Mouse (Mus musculus): ENCODE measurements at regions not wholly inside any gene's neighbourhood (a gene's known extent, or its start where the extent isn't known, plus 50 kb on each side); places are given as distances from the start of the nearest gene placed in this dataset.

GRCm38 (mm10) chr9:90683319-90683718 lies 412.7 kb upstream of the Tbc1d2b start:
- DNase-seq (ENCODE audit: low spot score in 2 of 2) = no peak

- DNase-seq (ENCODE audit: low spot score in 2 of 2) = no peak
Observed at GRCm38 (mm10) chr9:90690066-90690465, 419.5 kb upstream of the Tbc1d2b start.

- no peak for DNase-seq (ENCODE audit: low spot score in 2 of 2)
Observed at GRCm38 (mm10) chr9:90691137-90691536, 420.5 kb upstream of the Tbc1d2b start.

- DNase-seq (ENCODE audit: low spot score in 2 of 2) = no peak
Observed at GRCm38 (mm10) chr9:90691676-90692661, 421.4 kb upstream of the Tbc1d2b start.

- DNase-seq (ENCODE audit: low spot score in 2 of 2) = no peak
Observed at GRCm38 (mm10) chr9:90693031-90693671, 422.5 kb upstream of the Tbc1d2b start.

GRCm38 (mm10) chr9:90694051-90694645 lies 423.5 kb upstream of the Tbc1d2b start:
- no peak for DNase-seq (ENCODE audit: low spot score in 2 of 2)

GRCm38 (mm10) chr9:90695693-90696092 lies 425.1 kb upstream of the Tbc1d2b start:
- DNase-seq (ENCODE audit: low spot score in 2 of 2) = no peak

- no peak for DNase-seq (ENCODE audit: low spot score in 2 of 2)
Observed at GRCm38 (mm10) chr9:90697279-90698000, 426.8 kb upstream of the Tbc1d2b start.

GRCm38 (mm10) chr9:90698439-90698838 lies 427.8 kb upstream of the Tbc1d2b start:
- DNase-seq (ENCODE audit: low spot score in 2 of 2) = no peak

- DNase-seq (ENCODE audit: low spot score in 2 of 2) = peak in 1 of 2 experiments; percentile 44
Observed at GRCm38 (mm10) chr9:90699064-90699463, 428.5 kb upstream of the Tbc1d2b start.

GRCm38 (mm10) chr9:90700236-90701179 lies 429.9 kb upstream of the Tbc1d2b start:
- peak in 1 of 2 experiments; percentile 50 for DNase-seq (ENCODE audit: low spot score in 2 of 2)

- DNase-seq (ENCODE audit: low spot score in 2 of 2) = no peak
Observed at GRCm38 (mm10) chr9:90701180-90701765, 430.7 kb upstream of the Tbc1d2b start.

GRCm38 (mm10) chr9:90713685-90714084 lies 443.1 kb upstream of the Tbc1d2b start:
- no peak for DNase-seq (ENCODE audit: low spot score in 2 of 2)

GRCm38 (mm10) chr9:90731450-90731849 lies 460.8 kb upstream of the Tbc1d2b start:
- no peak for DNase-seq (ENCODE audit: low spot score in 2 of 2)

GRCm38 (mm10) chr9:90757175-90757574 lies 486.6 kb upstream of the Tbc1d2b start:
- DNase-seq (ENCODE audit: low spot score in 2 of 2) = no peak

- no peak for DNase-seq (ENCODE audit: low spot score in 2 of 2)
Observed at GRCm38 (mm10) chr9:90774296-90774695, 503.7 kb upstream of the Tbc1d2b start.

GRCm38 (mm10) chr9:90789545-90789944 lies 518.9 kb upstream of the Tbc1d2b start:
- no peak for DNase-seq (ENCODE audit: low spot score in 2 of 2)

GRCm38 (mm10) chr9:90791871-90792270 lies 521.3 kb upstream of the Tbc1d2b start:
- no peak for DNase-seq (ENCODE audit: low spot score in 2 of 2)

- no peak for DNase-seq (ENCODE audit: low spot score in 2 of 2)
Observed at GRCm38 (mm10) chr9:90816844-90817243, 545.4 kb upstream of the Zic4 start.

All from layer of hippocampus, adult 18-20 months (tissue).